Mouse (Mus musculus) testis, adult 2 months (tissue): ENCODE results near the gene Pknox1.

Experiments used
- CTCF ChIP-seq: fragments of 200-500 bp; IDR thresholded peaks from 2 replicates; pipeline ENCODE4 v1.5.1; 2012; ENCODE audit warnings: low read depth, mild to moderate bottlenecking, inconsistent platforms, low read length, moderate library complexity; ENCODE audit not compliant: control insufficient read depth, insufficient read depth, insufficient replicate concordance
- POLR2A ChIP-seq: fragments of 200-500 bp; IDR thresholded peaks from 2 replicates; pipeline ENCODE4 v1.6.1; 2012; ENCODE audit warnings: low read depth, mild to moderate bottlenecking, inconsistent platforms, low read length, moderate library complexity; ENCODE audit not compliant: control insufficient read depth

GRCm38 (mm10) chr17:31520895-31521294, 43.6 kb upstream of the Pknox1 start:
- TF ChIP-seq CTCF (no peak), POLR2A (no peak)
